In genomic region chr9:100546594-100546910, GRCm38 (mm10) we compare ENCODE assay signal across 7 mouse cellular contexts. TPM values are rescaled to one million over a fixed set of nuclear protein-coding genes. Genes with fewer than 3 reads are reported as not detected.
DNase-seq lines count a peak whose midpoint lies in the region; ATAC-seq and TF ChIP-seq lines count a peak whose summit lies in the region.

No protein-coding gene starts in this region.

- H3K27ac ChIP-seq in left cerebral cortex, adult 2 months, result peak overlapping the region; percentile 98
- peak overlapping the region; percentile 95 for H3K27ac ChIP-seq in embryonic facial prominence, embryonic 10.5 days (replicated peaks)
- peak overlapping the region; percentile 92 for H3K27ac ChIP-seq in hindbrain, embryonic 12.5 days

- H3K9ac ChIP-seq in hindbrain, embryonic 12.5 days, result peak overlapping the region; percentile 95

- H3K4me3 ChIP-seq in left cerebral cortex, adult 2 months, result peak overlapping the region; percentile 75
- peak overlapping the region; percentile 96 for H3K4me3 ChIP-seq in embryonic facial prominence, embryonic 10.5 days
- peak overlapping the region; percentile 97 for H3K4me3 ChIP-seq in hindbrain, embryonic 12.5 days
- H3K4me3 ChIP-seq in megakaryocyte, embryonic 14.5 days (replicated peaks), result peak overlapping the region; percentile 100

- peaks cover 8% of the 10 kb centered on the region for H3K9me3 ChIP-seq in embryonic facial prominence, embryonic 10.5 days
- H3K9me3 ChIP-seq in hindbrain, embryonic 12.5 days (replicated peaks), result peaks cover 6% of the 10 kb centered on the region; the same call in 1 of the 2 replicates
- peaks cover 15% of the 10 kb centered on the region for H3K9me3 ChIP-seq in megakaryocyte, embryonic 14.5 days

- H3K4me1 ChIP-seq in embryonic facial prominence, embryonic 10.5 days, result peaks cover 19% of the 10 kb centered on the region
- H3K4me1 ChIP-seq in hindbrain, embryonic 12.5 days, result peaks cover 23% of the 10 kb centered on the region
- H3K4me1 ChIP-seq in megakaryocyte, embryonic 14.5 days, result peaks cover 35% of the 10 kb centered on the region; the same call in 1 of the 2 replicates

- peaks cover 11% of the 10 kb centered on the region for H3K36me3 ChIP-seq in embryonic facial prominence, embryonic 10.5 days (replicated peaks)
- H3K36me3 ChIP-seq in hindbrain, embryonic 12.5 days, result peaks cover 10% of the 10 kb centered on the region
- peaks cover 25% of the 10 kb centered on the region for H3K36me3 ChIP-seq in megakaryocyte, embryonic 14.5 days (replicated peaks; ENCODE audit: low read length)

- WGBS in embryonic facial prominence, embryonic 10.5 days, result 14% methylated on average over 9 of the region's 9 CpGs
- WGBS in hindbrain, embryonic 12.5 days, result 16% methylated on average over 9 of the region's 9 CpGs

- H3K27me3 ChIP-seq in embryonic facial prominence, embryonic 10.5 days (replicated peaks; ENCODE audit: low read depth, poor library complexity, severe bottlenecking), result no peaks in the 10 kb centered on the region
- H3K27me3 ChIP-seq in hindbrain, embryonic 12.5 days, result no peaks in the 10 kb centered on the region
- no peaks in the 10 kb centered on the region for H3K27me3 ChIP-seq in megakaryocyte, embryonic 14.5 days (replicated peaks)

- no peak for DNase-seq in left cerebral cortex, adult 2 months (ENCODE audit: extremely low spot score in 1 of 2, low spot score in 2 of 2)
- DNase-seq in left cerebral cortex, adult 11 months (ENCODE audit: low spot score), result no peak
- DNase-seq in embryonic facial prominence, embryonic 10.5 days (ENCODE audit: low spot score), result no peak
- no peak for DNase-seq in left cerebral cortex, postnatal 25 days (ENCODE audit: low spot score in 2 of 2)
- DNase-seq in urinary bladder, postnatal 14 days (ENCODE audit: low spot score), result no peak

- intact Hi-C loops in left cerebral cortex, adult 2 months (cut with DNase I), result loop anchor here (2.0 to 10.0 kb wide), 3 partner anchors 24 to 368 kb away; partner anchors contain the start of gene Slc35g2
- intact Hi-C loops in left cerebral cortex, postnatal 25 days (cut with DNase I), result loop anchor here (1.0 to 5.0 kb wide), 2 partner anchors 89 to 96 kb away; no protein-coding TSS in a partner anchor

- peak overlapping the region; percentile 75 for H3K4me2 ChIP-seq in hindbrain, embryonic 12.5 days (replicated peaks)

- peak; percentile 47 for ATAC-seq in hindbrain, embryonic 12.5 days (ENCODE audit: low FRiP score)

- no peak; the same call in 1 of the 2 replicates for TF ChIP-seq CTCF in left cerebral cortex, adult 2 months (IDR thresholded peaks at IDR 0.05)

RNA-seq across cellular contexts. Expression of gene Nck1, which starts 0.6 kb away (rescaled TPM):
- total RNA-seq in left cerebral cortex, adult 2 months (2021), result 10 to 100 TPM; 33.1 to 35.6 TPM
- polyA plus RNA-seq in embryonic facial prominence, embryonic 10.5 days (2016; fragmentation: Nextera tagmentation; extraction: Ambion mirVana), result 61.4 and 62.0 TPM in 2 replicates
- polyA plus RNA-seq in hindbrain, embryonic 12.5 days (2016; fragmentation: Nextera tagmentation; extraction: Ambion mirVana), result 68.5 and 75.0 TPM in 2 replicates
- 2.2 TPM in 1 of 2 replicates, not detected in the other for polyA plus RNA-seq in megakaryocyte, embryonic 14.5 days (2012; ENCODE audit: insufficient read depth, low replicate concordance)
- total RNA-seq in left cerebral cortex, postnatal 25 days (2021), result 10 to 100 TPM; 37.8 to 38.0 TPM

RNA-seq across cellular contexts. Expression of gene Slc35g2, which starts 24.3 kb away (rescaled TPM):
- 10 to 100 TPM; 19.4 to 23.0 TPM for total RNA-seq in left cerebral cortex, adult 2 months (2021)
- polyA plus RNA-seq in embryonic facial prominence, embryonic 10.5 days (2016; fragmentation: Nextera tagmentation; extraction: Ambion mirVana), result 2.5 and 2.9 TPM in 2 replicates
- 7.5 and 8.3 TPM in 2 replicates for polyA plus RNA-seq in hindbrain, embryonic 12.5 days (2016; fragmentation: Nextera tagmentation; extraction: Ambion mirVana)
- not detected in 2 replicates for polyA plus RNA-seq in megakaryocyte, embryonic 14.5 days (2012; ENCODE audit: insufficient read depth, low replicate concordance)
- total RNA-seq in left cerebral cortex, postnatal 25 days (2021), result 10 to 100 TPM; 19.0 to 19.1 TPM

RNA-seq across cellular contexts. Expression of gene Stag1, which starts 51.0 kb away (rescaled TPM):
- total RNA-seq in left cerebral cortex, adult 2 months (2021), result 10 to 100 TPM; 65.0 to 66.2 TPM
- 60.1 and 61.2 TPM in 2 replicates for polyA plus RNA-seq in embryonic facial prominence, embryonic 10.5 days (2016; fragmentation: Nextera tagmentation; extraction: Ambion mirVana)
- 58.1 and 60.0 TPM in 2 replicates for polyA plus RNA-seq in hindbrain, embryonic 12.5 days (2016; fragmentation: Nextera tagmentation; extraction: Ambion mirVana)
- polyA plus RNA-seq in megakaryocyte, embryonic 14.5 days (2012; ENCODE audit: insufficient read depth, low replicate concordance), result 1.8 TPM in 1 of 2 replicates, not detected in the other
- total RNA-seq in left cerebral cortex, postnatal 25 days (2021), result 10 to 100 TPM; 42.3 to 49.7 TPM

RNA-seq across cellular contexts. Expression of gene Il20rb, which starts 60.0 kb away (rescaled TPM):
- total RNA-seq in left cerebral cortex, adult 2 months (2021), result under 1 TPM; 0.23 to 0.38 TPM
- 1.1 and 1.8 TPM in 2 replicates for polyA plus RNA-seq in embryonic facial prominence, embryonic 10.5 days (2016; fragmentation: Nextera tagmentation; extraction: Ambion mirVana)
- polyA plus RNA-seq in hindbrain, embryonic 12.5 days (2016; fragmentation: Nextera tagmentation; extraction: Ambion mirVana), result 0.42 and 0.87 TPM in 2 replicates
- polyA plus RNA-seq in megakaryocyte, embryonic 14.5 days (2012; ENCODE audit: insufficient read depth, low replicate concordance), result 1.4 and 1.6 TPM in 2 replicates
- under 1 TPM; 0.18 to 0.28 TPM for total RNA-seq in left cerebral cortex, postnatal 25 days (2021)

Comparison
In these comparisons a context has a peak if more than half of its experiments do, and no peak if none do; other contexts are left out.
1. RNA of gene Nck1, which starts 0.6 kb away (polyA plus RNA-seq): 68.5 to 75.0 TPM in hindbrain, embryonic 12.5 days and 61.4 to 62.0 TPM in embryonic facial prominence, embryonic 10.5 days; 2.2 TPM in megakaryocyte, embryonic 14.5 days; every median in the first group is over 10 times any median in the second.
2. RNA of gene Stag1, which starts 51.0 kb away (polyA plus RNA-seq): 60.1 to 61.2 TPM in embryonic facial prominence, embryonic 10.5 days and 58.1 to 60.0 TPM in hindbrain, embryonic 12.5 days; 1.8 TPM in megakaryocyte, embryonic 14.5 days; every median in the first group is over 10 times any median in the second.
3. Peak in every context shown above with its lines, with median percentiles within 50 percentile points of each other: H3K27ac ChIP-seq and H3K4me3 ChIP-seq.